Mouse (Mus musculus): Measurements from ENCODE around the gene Dpp8.

DNA sequence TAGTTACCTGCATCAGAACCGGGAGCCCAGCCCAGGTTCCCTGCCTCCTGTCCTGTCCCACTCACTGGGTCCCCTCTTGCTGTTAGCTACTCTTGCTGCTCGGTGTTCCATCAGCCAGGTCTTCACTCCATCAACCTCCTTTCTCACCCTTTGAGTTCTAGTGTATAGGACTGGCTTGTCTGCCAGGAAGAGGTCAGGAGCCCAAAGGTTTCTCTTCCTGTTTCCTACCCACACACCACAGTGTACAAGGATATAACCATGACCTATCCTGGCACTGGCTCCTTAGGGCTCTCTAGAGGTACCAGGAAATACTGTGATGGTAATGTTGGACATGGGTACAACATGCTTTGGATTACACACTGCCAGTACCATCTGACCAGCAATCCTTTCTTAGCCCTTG lies 81.5 kb downstream of the Dpp8 start:
- TF ChIP-seq ZNF384 (IDR thresholded peaks at IDR 0.05; ENCODE audit: low read depth, low read length): no peak
- no peak for TF ChIP-seq CHD2 (IDR thresholded peaks at IDR 0.05; ENCODE audit: low read depth, low read length)
- TF ChIP-seq HCFC1 (IDR thresholded peaks at IDR 0.05; ENCODE audit: borderline replicate concordance, insufficient read depth, low read length): no peak
